Mouse (Mus musculus) CH12.LX (cell line): ENCODE data around the gene Socs1.

Experiments used
- CTCF ChIP-seq, 2 experiments: IDR thresholded peaks in 1 of 2; conservative IDR thresholded peaks in 1 of 2; 2 replicates each; pipeline ENCODE4 v1.5.1; 2011 to 2012; ENCODE audit warnings: low read depth in 2 of 2, low read length in 2 of 2, improper control_type of control experiment in 1 of 2, inconsistent platforms in 1 of 2, mild to moderate bottlenecking in 1 of 2, moderate library complexity in 1 of 2
- E2F4 ChIP-seq: IDR thresholded peaks from 2 replicates; pipeline ENCODE4 v1.6.1; 2011; ENCODE audit warnings: low read depth, low read length, improper control_type of control experiment; ENCODE audit not compliant: insufficient replicate concordance
- ETS1 ChIP-seq: conservative IDR thresholded peaks from 2 replicates; pipeline ENCODE4 v1.6.1; 2012; ENCODE audit warnings: low read depth, mild to moderate bottlenecking, inconsistent platforms, low read length, improper control_type of control experiment, moderate library complexity
- JUN ChIP-seq: IDR thresholded peaks from 2 replicates; pipeline ENCODE4 v1.6.1; 2011; ENCODE audit warnings: low read depth, mild to moderate bottlenecking, low read length, improper control_type of control experiment, moderate library complexity; ENCODE audit not compliant: insufficient read depth
- KAT2A ChIP-seq: IDR thresholded peaks from 2 replicates; pipeline ENCODE4 v1.6.1; 2012; ENCODE audit warnings: low read length, improper control_type of control experiment, inconsistent platforms; ENCODE audit not compliant: insufficient replicate concordance
- MAX ChIP-seq: IDR thresholded peaks from 2 replicates; pipeline ENCODE4 v1.6.1; 2011; ENCODE audit warnings: low read length, improper control_type of control experiment
- MXI1 ChIP-seq: IDR thresholded peaks from 2 replicates; pipeline ENCODE4 v1.6.1; 2011; ENCODE audit warnings: mild to moderate bottlenecking, low read depth, low read length, improper control_type of control experiment
- POLR2A ChIP-seq: IDR thresholded peaks from 2 replicates; pipeline ENCODE4 v1.6.1; 2011; ENCODE audit warnings: low read depth, mild to moderate bottlenecking, improper control_type of control experiment, low read length
- RAD21 ChIP-seq: IDR thresholded peaks from 2 replicates; pipeline ENCODE4 v1.6.1; 2011; ENCODE audit warnings: low read depth, mild to moderate bottlenecking, low read length, improper control_type of control experiment, moderate library complexity
- TCF12 ChIP-seq: IDR thresholded peaks from 2 replicates; pipeline ENCODE4 v1.6.1; 2014; ENCODE audit warnings: low read depth, mild to moderate bottlenecking, inconsistent platforms, low read length, improper control_type of control experiment
- USF1 ChIP-seq: IDR thresholded peaks from 2 replicates; pipeline ENCODE4 v1.6.1; 2014; ENCODE audit warnings: low read depth, mild to moderate bottlenecking, inconsistent platforms, low read length, improper control_type of control experiment
- ZKSCAN1 ChIP-seq: IDR thresholded peaks from 2 replicates; pipeline ENCODE4 v1.6.1; 2012; ENCODE audit warnings: low read depth, inconsistent platforms, low read length, improper control_type of control experiment, borderline replicate concordance

DNA sequence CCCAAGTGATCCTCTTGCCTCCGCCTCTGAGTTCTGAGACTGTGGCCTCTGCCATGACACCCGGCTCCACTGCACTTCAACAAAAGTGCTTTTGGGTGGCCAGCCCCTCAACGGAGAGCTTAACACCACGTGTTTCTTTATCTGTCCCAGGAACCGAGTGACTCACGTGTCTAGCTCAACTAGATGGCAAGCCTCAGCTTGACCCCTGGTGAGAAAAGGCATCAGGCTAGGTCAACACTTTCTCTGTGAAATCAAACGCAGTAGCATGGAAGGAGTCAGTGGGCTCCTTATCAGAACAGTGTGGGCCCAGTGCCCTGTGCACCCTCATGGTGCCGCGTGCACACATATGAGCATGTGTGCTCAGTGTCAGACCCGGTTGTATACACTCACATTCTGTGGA lies 49.0 kb downstream of the Socs1 start:
- TF ChIP-seq KAT2A (no peak), CTCF (conservative IDR thresholded peaks at IDR 0.05 in 1 of 2, IDR thresholded peaks at IDR 0.05 in 1 of 2; ENCODE audit: low read depth in 2 of 2, low read length in 2 of 2) (no peak), TCF12 (no peak), ZKSCAN1 (no peak), MAX (no peak), RAD21 (no peak), ETS1 (no peak), POLR2A (no peak), USF1 (no peak), E2F4 (no peak), MXI1 (no peak), JUN (no peak)
